Mouse (Mus musculus) heart, adult 2 months (tissue): Measurements from ENCODE around the gene Cbl.

Experiments used
- CTCF ChIP-seq: fragments of 200-600 bp; IDR thresholded peaks from 2 replicates; pipeline ENCODE4 v1.8.1; 2022; ENCODE audit warnings: antibody characterized with exemption, mild to moderate bottlenecking, moderate library complexity
- POLR2A ChIP-seq: fragments of 200-500 bp; IDR thresholded peaks from 2 replicates; pipeline ENCODE4 v1.6.1; 2011; ENCODE audit warnings: mild to moderate bottlenecking, low read depth, low read length, control low read depth; ENCODE audit not compliant: insufficient read depth

DNA sequence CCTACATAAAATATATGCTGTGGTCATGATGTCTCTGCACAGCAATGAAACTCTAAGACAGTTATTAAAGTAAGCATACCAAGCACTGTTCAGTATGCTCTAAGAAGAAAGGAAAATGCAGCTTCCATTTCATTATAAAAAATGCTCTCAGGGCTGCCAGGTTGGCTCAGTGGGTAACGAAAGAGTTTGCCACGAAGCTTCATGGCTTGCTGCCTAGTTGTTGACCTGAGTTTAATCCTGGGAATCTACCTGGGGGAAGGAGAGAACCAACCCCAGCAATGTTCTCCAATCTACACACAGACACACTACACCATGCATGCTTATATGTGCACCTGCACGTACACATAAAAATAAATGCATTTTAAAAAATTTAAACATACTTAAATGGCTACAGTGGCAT, 34.7 kb downstream of the Cbl start:
- no peak for TF ChIP-seq POLR2A
- no peak for TF ChIP-seq CTCF
